Mouse (Mus musculus) forebrain, embryonic 12.5 days (tissue): ENCODE measurements at regions not wholly inside any gene's neighbourhood (a gene's known extent, or its start where the extent isn't known, plus 50 kb on each side); places are given as distances from the start of the nearest gene placed in this dataset.
"Not testable (repeated sequence)": the region's sequence is repeated elsewhere in the genome, so short reads cannot be mapped to it uniquely, and the experiment has no call there.

Experiments used
- ATAC-seq: fragments of 200-750 bp; cut with Nextera tagmentation; 2 replicates; pipeline ENCODE4 v1.8.0; 2017; ENCODE audit warnings: moderate TSS enrichment; ENCODE audit not compliant: low FRiP score
- H3K27ac ChIP-seq: fragments of 300-500 bp; sonication (generic); 2 replicates; pipeline ENCODE4 v1.5.1; 2016; ENCODE audit warnings: mild to moderate bottlenecking
- H3K27me3 ChIP-seq: fragments of 300-500 bp; sonication (generic); 2 replicates; pipeline ENCODE4 v1.6.1; 2016; ENCODE audit warnings: mild to moderate bottlenecking
- H3K36me3 ChIP-seq: fragments of 300-500 bp; sonication (generic); replicated peaks from 2 replicates; pipeline ENCODE4 v1.6.1; 2016; ENCODE audit warnings: mild to moderate bottlenecking
- H3K4me1 ChIP-seq: fragments of 300-500 bp; sonication (generic); 2 replicates; pipeline ENCODE4 v1.6.1; 2016
- H3K4me2 ChIP-seq: fragments of 300-500 bp; sonication (generic); 2 replicates; pipeline ENCODE4 v1.6.1; 2016; ENCODE audit warnings: mild to moderate bottlenecking, moderate library complexity
- H3K4me3 ChIP-seq: fragments of 300-500 bp; sonication (generic); replicated peaks from 2 replicates; pipeline ENCODE4 v1.5.1; 2016; ENCODE audit warnings: mild to moderate bottlenecking
- H3K9ac ChIP-seq: fragments of 300-500 bp; sonication (generic); 2 replicates; pipeline ENCODE4 v1.6.1; 2016; ENCODE audit warnings: mild to moderate bottlenecking
- H3K9me3 ChIP-seq: fragments of 300-500 bp; sonication (generic); 2 replicates; pipeline ENCODE4 v1.6.1; 2016
- WGBS: fragments of 180-500 bp; shearing (Covaris S2); methylation state at CpG from one replicate; pipeline ENCODE4 v1.1.7; 2016; 5-methylcytosine and 5-hydroxymethylcytosine counted together

DNA sequence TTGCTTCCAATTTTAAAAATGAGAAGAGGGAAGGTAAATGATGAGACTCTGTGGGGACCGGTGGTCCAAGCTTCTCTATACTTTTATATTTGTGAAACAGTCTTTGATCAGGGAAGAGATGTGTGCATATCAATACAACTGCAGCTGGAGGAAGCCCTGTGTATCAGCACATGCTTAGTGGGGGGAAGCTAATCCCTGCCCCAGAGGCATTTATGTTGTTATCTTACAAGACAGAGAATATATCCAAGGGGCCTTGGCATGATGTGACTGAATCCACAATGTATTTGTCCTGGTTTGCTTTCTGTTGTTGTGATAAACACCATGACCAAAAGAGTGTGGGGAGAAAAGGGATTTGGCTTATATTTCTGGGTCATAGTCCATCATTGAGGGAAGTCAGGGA, 105.2 kb upstream of the C9orf72 start:
- no peak overlapping the region for H3K9ac ChIP-seq
- no peaks in the 10 kb centered on the region for H3K4me1 ChIP-seq
- no peak for ATAC-seq
- H3K9me3 ChIP-seq: no peaks in the 10 kb centered on the region
- H3K27me3 ChIP-seq: no peaks in the 10 kb centered on the region
- no peak overlapping the region for H3K27ac ChIP-seq
- H3K4me2 ChIP-seq: no peak overlapping the region
- WGBS: 96% methylated on average over 1 of the region's 1 CpGs
- H3K4me3 ChIP-seq: no peak overlapping the region
- no peaks in the 10 kb centered on the region for H3K36me3 ChIP-seq

DNA sequence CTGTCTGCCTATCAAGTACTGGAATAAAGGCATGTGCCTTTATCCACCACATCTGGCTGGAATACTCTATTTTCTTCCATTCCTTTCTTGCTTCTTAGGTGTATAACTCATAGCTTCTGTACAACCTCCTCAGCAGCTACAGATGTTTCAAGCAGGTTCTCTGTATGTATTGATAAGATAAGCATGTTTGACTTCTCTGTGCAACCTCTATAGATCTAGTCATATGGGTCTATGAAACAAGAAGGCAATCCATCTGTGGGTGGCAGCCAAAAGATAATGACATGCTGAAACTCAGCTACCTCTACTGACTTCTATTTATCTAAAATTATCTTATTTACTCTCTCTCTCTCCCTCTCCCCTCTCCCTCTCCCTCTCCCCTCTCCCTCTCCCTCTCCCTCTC, 99.3 kb upstream of the C9orf72 start:
- Histone ChIP-seq H3K36me3 (no peaks in the 10 kb centered on the region), H3K4me1 (no peaks in the 10 kb centered on the region), H3K27me3 (no peaks in the 10 kb centered on the region), H3K9ac (no peak overlapping the region), H3K27ac (no peak overlapping the region), H3K4me3 (no peak overlapping the region), H3K9me3 (no peaks in the 10 kb centered on the region), H3K4me2 (no peak overlapping the region)
- no peak for ATAC-seq

DNA sequence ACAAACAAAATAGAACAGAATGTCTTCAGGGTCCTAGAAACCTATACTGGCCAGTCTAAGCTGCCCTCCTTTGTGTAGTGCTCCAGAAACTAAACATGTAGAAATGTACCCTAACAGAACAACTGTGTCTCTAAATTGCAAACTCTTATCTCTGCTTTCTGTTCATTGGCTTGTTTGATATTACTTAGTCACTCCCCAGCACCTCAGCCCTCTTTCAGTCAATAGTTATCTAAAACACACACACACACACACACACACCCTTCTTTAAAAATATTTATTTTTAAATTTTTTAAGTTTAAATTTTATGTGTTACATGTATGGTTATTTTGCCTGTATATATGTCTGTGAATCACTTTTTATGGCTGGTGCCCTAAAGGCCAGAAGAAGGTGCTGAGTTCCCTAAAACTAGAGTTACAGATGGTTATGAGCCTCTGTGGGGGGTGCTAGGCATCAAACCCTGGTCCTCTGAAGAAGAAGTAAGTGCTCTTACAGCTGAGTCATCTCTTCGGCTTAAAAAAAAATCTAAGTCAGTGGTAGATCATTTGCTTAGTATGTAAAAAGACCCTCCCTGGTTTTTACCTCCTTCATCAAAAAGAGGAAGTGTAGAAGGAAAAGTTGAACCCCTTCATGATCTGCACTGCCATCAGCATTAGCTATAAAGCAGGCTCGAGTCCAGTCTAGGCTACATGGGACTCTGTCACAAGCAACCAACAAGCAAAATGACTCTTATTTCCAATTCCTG, 96.6 kb upstream of the C9orf72 start:
- no peak overlapping the region for H3K4me2 ChIP-seq
- H3K9ac ChIP-seq: no peak overlapping the region
- H3K4me1 ChIP-seq: no peaks in the 10 kb centered on the region
- no peaks in the 10 kb centered on the region for H3K27me3 ChIP-seq
- ATAC-seq: no peak
- H3K4me3 ChIP-seq: no peak overlapping the region
- WGBS: 89% methylated on average over 2 of the region's 2 CpGs
- H3K36me3 ChIP-seq: no peaks in the 10 kb centered on the region
- no peak overlapping the region for H3K27ac ChIP-seq
- no peaks in the 10 kb centered on the region for H3K9me3 ChIP-seq

DNA sequence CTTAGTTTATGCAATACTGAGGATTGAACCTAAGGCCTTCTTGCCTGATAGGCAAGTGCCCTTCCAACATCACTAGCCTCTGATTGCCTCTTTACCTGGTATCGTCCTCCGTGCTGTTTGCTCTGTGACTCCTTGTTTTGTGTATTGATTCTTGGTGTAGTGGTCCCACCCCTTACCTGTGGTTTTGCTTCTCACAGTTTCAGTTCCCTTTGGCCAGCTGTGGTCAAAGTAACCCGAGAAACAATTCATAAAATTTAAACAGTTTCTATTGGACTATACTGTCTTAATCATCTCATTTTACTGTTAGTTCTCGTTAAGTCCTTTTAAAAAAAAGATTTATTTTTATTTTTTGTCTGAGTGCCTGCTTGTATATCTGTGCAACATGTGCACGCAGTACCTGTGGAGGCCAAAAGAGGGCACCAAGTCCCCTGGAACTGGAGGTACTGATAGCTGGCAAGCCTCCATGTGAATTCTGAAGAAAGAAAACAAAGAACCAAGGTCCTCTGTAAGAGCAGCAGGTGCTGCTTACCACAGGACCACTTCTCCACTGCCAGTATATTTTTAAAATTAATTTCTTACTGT, 84.5 kb upstream of the C9orf72 start:
- Histone ChIP-seq H3K9me3 (no peaks in the 10 kb centered on the region), H3K36me3 (no peaks in the 10 kb centered on the region), H3K9ac (no peak overlapping the region), H3K4me3 (no peak overlapping the region), H3K27me3 (0 out of 2 replicates have a peak, but pooled peaks cover 3% of the 10 kb centered on the region), H3K4me2 (no peak overlapping the region), H3K4me1 (peaks cover 3% of the 10 kb centered on the region; the same call in 1 of the 2 replicates), H3K27ac (no peak overlapping the region)
- 69% methylated on average over 5 of the region's 5 CpGs for WGBS
- peak; percentile 60; the same call in 1 of the 2 replicates for ATAC-seq

DNA sequence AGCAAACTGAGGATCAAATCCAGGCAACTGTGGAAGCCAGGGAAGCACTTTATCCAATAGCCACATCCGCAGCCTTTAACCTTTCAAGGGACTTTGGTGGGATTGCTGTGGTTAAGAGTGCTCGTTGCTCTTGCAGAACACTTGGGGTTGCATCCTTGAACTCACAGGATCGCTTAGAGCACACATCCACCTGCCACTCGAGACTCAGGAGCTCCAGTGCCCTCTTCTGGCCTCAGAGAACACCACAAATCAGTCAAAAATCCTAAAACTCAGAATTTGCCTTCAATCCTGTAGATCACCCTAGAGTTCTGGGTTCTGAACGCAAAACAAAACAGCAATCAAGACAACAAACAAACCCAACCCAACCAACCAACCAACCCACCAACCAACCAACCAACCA, 82.2 kb upstream of the C9orf72 start:
- Histone ChIP-seq H3K27me3 (0 out of 2 replicates have a peak, but pooled peaks cover 3% of the 10 kb centered on the region), H3K4me1 (peaks cover 3% of the 10 kb centered on the region; the same call in 1 of the 2 replicates), H3K36me3 (no peaks in the 10 kb centered on the region), H3K4me3 (no peak overlapping the region), H3K9me3 (no peaks in the 10 kb centered on the region), H3K4me2 (no peak overlapping the region), H3K27ac (no peak overlapping the region), H3K9ac (no peak overlapping the region)
- WGBS: 74% methylated on average over 5 of the region's 5 CpGs
- ATAC-seq: no peak

DNA sequence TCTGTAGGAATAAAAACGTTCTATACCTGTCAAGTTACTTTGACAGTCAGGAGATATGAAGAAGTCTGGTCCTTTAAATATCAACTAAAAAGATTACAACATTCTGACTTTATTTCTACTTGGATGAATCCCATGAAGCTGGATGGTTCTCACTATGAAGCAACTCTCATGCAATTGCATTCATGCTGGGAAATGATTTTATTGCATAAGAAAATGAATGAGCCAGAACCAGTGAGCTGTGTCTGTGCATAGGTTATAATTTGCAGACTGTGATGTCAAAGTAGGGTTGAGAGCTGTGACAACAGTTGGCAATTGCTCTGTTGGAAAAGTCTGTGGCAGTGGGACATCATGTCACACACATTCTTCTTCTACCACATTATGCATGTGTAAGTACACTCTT, 79.2 kb upstream of the C9orf72 start:
- Histone ChIP-seq H3K4me3 (no peak overlapping the region), H3K27ac (no peak overlapping the region), H3K9ac (no peak overlapping the region), H3K36me3 (no peaks in the 10 kb centered on the region), H3K9me3 (no peaks in the 10 kb centered on the region), H3K27me3 (0 out of 2 replicates have a peak, but pooled peaks cover 3% of the 10 kb centered on the region), H3K4me2 (no peak overlapping the region), H3K4me1 (peaks cover 3% of the 10 kb centered on the region; the same call in 1 of the 2 replicates)
- 69% methylated on average over 1 of the region's 1 CpGs for WGBS
- ATAC-seq: no peak

DNA sequence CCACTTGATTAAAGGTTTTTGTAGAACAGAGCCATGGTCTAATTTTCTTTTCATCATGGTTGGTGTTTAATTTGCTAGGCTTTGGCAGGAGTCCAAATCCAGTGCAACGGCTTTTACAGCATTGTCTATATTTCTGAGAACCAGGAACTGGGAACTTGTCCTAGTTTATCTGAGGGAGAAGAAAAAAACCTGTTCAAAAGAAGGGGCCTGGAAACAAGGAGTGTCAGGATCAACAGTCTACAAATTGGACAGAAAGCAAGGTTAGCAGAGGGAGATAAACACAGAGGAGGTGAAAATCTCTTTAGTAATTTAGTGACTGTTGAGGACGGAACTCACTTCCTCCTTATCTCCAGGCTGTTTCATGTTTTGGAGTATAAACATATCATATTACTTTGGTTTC, 74.9 kb upstream of the C9orf72 start:
- Histone ChIP-seq H3K27me3 (peaks cover 4% of the 10 kb centered on the region; the same call in 1 of the 2 replicates), H3K27ac (no peak overlapping the region), H3K4me1 (no peaks in the 10 kb centered on the region), H3K36me3 (no peaks in the 10 kb centered on the region), H3K9ac (no peak overlapping the region), H3K4me3 (no peak overlapping the region), H3K4me2 (no peak overlapping the region), H3K9me3 (no peaks in the 10 kb centered on the region)
- peak; percentile 64; the same call in 1 of the 2 replicates for ATAC-seq
- 38% methylated on average over 2 of the region's 2 CpGs for WGBS

DNA sequence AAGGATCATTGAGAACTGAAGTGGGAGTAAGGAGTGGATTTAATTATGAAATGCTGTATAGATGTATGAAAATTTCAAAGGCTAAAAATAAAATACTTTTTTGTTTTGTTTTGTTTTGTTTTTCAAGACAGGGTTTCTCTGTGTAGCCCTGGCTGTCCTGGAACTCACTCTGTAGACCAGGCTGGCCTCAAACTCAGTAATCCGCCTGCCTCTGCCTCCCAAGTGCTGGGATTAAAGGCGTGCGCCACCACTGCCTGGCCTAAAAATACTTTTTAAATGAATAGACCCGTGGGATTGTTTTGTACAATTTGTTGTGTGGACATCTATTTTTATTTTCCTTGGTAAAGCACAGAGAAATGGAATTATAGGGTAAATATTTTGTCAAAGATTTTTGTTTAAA, 74.4 kb upstream of the C9orf72 start:
- not testable (repeated sequence) for H3K27ac ChIP-seq, H3K4me2 ChIP-seq, H3K9ac ChIP-seq, H3K36me3 ChIP-seq, H3K27me3 ChIP-seq, H3K4me1 ChIP-seq, H3K4me3 ChIP-seq, H3K9me3 ChIP-seq
- ATAC-seq: peak; percentile 55; the same call in 1 of the 2 replicates
- 63% methylated on average over 4 of the region's 4 CpGs for WGBS

DNA sequence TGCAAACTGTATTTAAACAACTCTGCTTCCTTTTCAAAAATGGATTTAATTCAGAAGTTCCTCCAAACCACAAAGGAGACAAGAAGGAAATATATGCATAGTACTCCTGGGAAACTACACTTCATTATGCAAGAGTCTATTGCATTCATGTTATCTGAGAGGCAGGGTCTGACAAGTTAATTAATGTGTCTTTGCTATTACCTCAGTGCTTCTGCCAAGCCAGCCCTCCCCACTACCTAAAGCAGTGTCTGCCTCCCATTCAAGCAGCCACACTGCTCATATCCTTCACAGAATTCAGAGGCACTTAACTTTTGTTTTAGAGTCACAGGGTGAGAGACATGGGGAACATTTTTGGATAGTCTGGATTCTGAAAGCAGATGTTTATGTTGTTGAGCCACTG, 58.6 kb upstream of the C9orf72 start:
- peak; percentile 65; the same call in 1 of the 2 replicates for ATAC-seq
- H3K27ac ChIP-seq: no peak overlapping the region

More for the DNA sequence above, 58.6 kb upstream of the C9orf72 start:
- no peaks in the 10 kb centered on the region for H3K36me3 ChIP-seq
- H3K4me1 ChIP-seq: no peaks in the 10 kb centered on the region
- H3K4me2 ChIP-seq: no peak overlapping the region
- H3K4me3 ChIP-seq: no peak overlapping the region
- no peaks in the 10 kb centered on the region for H3K9me3 ChIP-seq
- no peaks in the 10 kb centered on the region for H3K27me3 ChIP-seq
- no peak overlapping the region for H3K9ac ChIP-seq
